Mouse (Mus musculus) intestine, embryonic 16.5 days (tissue): ENCODE measurements at regions not wholly inside any gene's neighbourhood (a gene's known extent, or its start where the extent isn't known, plus 50 kb on each side); places are given as distances from the start of the nearest gene placed in this dataset.

Experiments
- ATAC-seq: fragments of 200-750 bp; cut with Nextera tagmentation; 2 replicates; pipeline ENCODE4 v1.8.0; 2017; ENCODE audit warnings: moderate TSS enrichment, moderate library complexity
- H3K27ac ChIP-seq: fragments of 300-500 bp; sonication (generic); 2 replicates; pipeline ENCODE4 v1.5.1; 2014; ENCODE audit warnings: mild to moderate bottlenecking, low read length
- H3K27me3 ChIP-seq: fragments of 300-500 bp; sonication (generic); replicated peaks from 2 replicates; pipeline ENCODE4 v1.6.1; 2014; ENCODE audit warnings: low read length, control low read depth, mixed read lengths; ENCODE audit not compliant: control insufficient read depth, insufficient read depth
- H3K36me3 ChIP-seq: fragments of 300-500 bp; sonication (generic); 2 replicates; pipeline ENCODE4 v1.6.1; 2014; ENCODE audit warnings: low read length, control low read depth; ENCODE audit not compliant: control insufficient read depth, insufficient read depth
- H3K4me1 ChIP-seq: fragments of 300-500 bp; sonication (generic); 2 replicates; pipeline ENCODE4 v1.6.1; 2014; ENCODE audit warnings: low read length, control low read depth, mixed read lengths; ENCODE audit not compliant: control insufficient read depth, insufficient read depth
- H3K4me2 ChIP-seq: fragments of 300-500 bp; sonication (generic); 2 replicates; pipeline ENCODE4 v1.6.1; 2014; ENCODE audit warnings: low read depth, low read length, control low read depth
- H3K4me3 ChIP-seq: fragments of 300-500 bp; sonication (generic); 2 replicates; pipeline ENCODE4 v1.5.1; 2014; ENCODE audit warnings: mild to moderate bottlenecking, low read length
- H3K9ac ChIP-seq: fragments of 300-500 bp; sonication (generic); 2 replicates; pipeline ENCODE4 v1.6.1; 2014; ENCODE audit warnings: low read depth, low read length
- H3K9me3 ChIP-seq: fragments of 300-500 bp; sonication (generic); 2 replicates; pipeline ENCODE4 v1.6.1; 2016; ENCODE audit warnings: low read length, control low read depth; ENCODE audit not compliant: control insufficient read depth
- WGBS: fragments of 180-500 bp; shearing (Covaris S2); extraction: QIAGEN DNeasy Blood & Tissue Kit; methylation state at CpG from one replicate; pipeline ENCODE4 v1.1.7; 2014; 5-methylcytosine and 5-hydroxymethylcytosine counted together

DNA sequence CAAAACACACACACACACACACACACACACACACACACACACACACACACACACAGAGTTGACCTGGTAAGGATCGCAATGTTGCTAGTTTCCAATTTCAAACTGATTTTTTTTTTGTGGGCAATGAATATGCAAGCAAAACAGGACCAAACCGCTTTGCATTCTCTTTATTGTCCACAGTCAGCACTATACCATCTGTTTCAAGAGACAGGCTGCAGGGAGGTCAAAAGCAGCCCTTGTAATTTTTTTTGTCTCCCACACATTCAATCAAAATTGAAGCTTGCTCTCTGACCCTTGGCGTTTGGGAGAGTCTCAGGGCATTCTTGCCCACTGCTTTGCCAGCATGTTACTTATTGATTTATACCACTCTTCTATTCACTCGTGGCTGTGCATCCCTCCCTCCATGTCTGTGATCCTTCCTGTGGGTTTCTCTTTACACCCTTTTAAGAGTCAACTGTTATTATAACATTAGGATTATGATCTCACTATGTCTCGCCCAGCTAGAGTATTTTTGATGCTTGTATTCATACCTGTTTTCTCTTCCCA is 110.1 kb downstream of the S1pr1 start:
- ATAC-seq = no peak
- Histone ChIP-seq H3K4me3 (no peak overlapping the region), H3K9me3 (no peaks in the 10 kb centered on the region), H3K27me3 (no peaks in the 10 kb centered on the region), H3K9ac (no peak overlapping the region), H3K4me1 (no peaks in the 10 kb centered on the region), H3K36me3 (no peaks in the 10 kb centered on the region), H3K27ac (no peak overlapping the region), H3K4me2 (no peak overlapping the region)
- WGBS = 63% methylated on average over 5 of the region's 5 CpGs

DNA sequence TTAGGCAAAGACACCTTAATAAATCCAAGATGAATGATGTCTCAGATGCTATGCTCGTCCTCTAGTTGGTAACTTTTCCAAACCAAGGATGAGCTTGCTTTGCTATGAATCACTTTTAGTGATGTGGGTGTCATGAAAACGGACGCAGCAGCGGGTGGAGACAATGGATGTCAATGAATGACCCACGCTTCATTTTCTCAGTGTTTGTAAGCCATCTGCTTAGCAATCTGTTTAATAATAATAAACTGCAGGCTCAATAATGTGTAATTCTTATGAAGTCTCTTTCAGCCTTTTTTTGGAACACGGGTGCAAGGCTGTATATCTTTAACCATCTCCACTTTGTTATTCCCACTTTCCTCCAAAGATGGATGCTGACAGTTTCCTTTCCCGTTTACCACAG is 110.6 kb downstream of the S1pr1 start:
- Histone ChIP-seq H3K4me1 (no peaks in the 10 kb centered on the region), H3K27me3 (no peaks in the 10 kb centered on the region), H3K9ac (no peak overlapping the region), H3K9me3 (no peaks in the 10 kb centered on the region), H3K4me3 (no peak overlapping the region), H3K27ac (no peak overlapping the region), H3K4me2 (no peak overlapping the region), H3K36me3 (no peaks in the 10 kb centered on the region)
- 70% methylated on average over 7 of the region's 7 CpGs for WGBS
- no peak for ATAC-seq

DNA sequence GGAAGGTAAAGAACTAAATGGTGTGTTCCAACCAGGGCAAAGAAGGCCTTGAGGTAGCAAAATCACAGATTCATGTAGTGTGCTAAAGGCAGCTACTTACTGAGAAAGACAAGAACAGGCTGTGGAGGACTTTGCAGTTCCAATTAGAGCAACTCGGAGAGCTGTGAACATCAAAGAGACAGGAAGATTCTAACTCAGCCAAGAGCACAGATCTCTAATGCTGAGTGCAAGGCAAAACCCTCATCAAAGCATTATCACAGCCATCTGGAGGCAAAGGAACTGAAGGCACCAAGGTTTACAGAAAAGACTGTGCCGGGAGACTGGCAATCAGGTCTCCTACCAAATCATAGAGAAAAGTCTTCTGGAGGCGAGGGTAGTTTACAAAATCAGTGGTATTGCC is 111.1 kb downstream of the S1pr1 start:
- Histone ChIP-seq H3K9ac (no peak overlapping the region), H3K36me3 (no peaks in the 10 kb centered on the region), H3K4me3 (no peak overlapping the region), H3K4me1 (no peaks in the 10 kb centered on the region), H3K27me3 (no peaks in the 10 kb centered on the region), H3K4me2 (no peak overlapping the region), H3K9me3 (no peaks in the 10 kb centered on the region), H3K27ac (no peak overlapping the region)
- 76% methylated on average over 3 of the region's 3 CpGs for WGBS
- no peak for ATAC-seq

DNA sequence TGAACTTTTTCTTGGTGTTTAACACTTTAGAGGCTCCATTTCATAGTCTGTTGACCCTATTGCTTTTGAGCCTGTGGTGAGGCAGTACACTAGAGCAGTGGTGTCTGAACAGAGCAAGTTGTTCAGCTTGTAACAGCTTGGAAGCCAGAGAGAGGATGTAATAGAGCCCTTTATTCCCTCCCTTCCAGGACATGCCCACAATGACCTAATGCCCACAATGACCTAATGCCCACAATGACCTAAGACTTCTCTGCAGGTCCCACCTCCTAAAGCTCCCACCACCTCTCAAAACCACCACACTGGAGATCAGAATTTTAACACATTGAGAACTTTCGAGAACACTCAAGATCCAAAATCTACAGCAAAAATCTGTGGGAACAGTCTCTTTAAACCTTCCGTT is 115.6 kb downstream of the S1pr1 start:
- H3K36me3 ChIP-seq = no peaks in the 10 kb centered on the region
- H3K9ac ChIP-seq = no peak overlapping the region
- WGBS = 93% methylated on average over 2 of the region's 2 CpGs
- no peak for ATAC-seq
- no peaks in the 10 kb centered on the region for H3K27me3 ChIP-seq
- no peak overlapping the region for H3K4me3 ChIP-seq
- no peaks in the 10 kb centered on the region for H3K9me3 ChIP-seq
- no peak overlapping the region for H3K27ac ChIP-seq
- no peak overlapping the region for H3K4me2 ChIP-seq
- no peaks in the 10 kb centered on the region for H3K4me1 ChIP-seq

DNA sequence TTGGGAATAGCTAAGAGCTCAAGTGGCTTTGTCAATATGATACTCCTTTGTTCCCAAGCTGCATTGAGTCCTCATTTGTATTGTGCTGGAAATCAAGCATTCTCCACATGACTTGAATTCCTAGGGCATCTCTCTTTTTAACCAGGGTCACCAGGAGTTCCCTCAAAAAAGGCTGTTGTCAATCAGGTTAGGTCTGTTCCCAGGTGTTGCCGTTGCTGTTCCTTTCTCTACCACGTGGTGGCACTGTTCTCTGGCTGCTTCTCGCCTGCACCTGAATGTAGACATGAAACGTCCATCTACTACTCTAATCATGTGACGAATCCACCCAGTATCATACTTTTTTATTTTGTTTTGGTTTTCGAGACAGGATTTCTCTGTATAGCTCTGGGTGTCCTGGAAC is 118.3 kb downstream of the S1pr1 start:
- Histone ChIP-seq H3K4me3 (no peak overlapping the region), H3K27ac (no peak overlapping the region), H3K9ac (no peak overlapping the region), H3K9me3 (no peaks in the 10 kb centered on the region), H3K36me3 (no peaks in the 10 kb centered on the region), H3K27me3 (no peaks in the 10 kb centered on the region), H3K4me1 (no peaks in the 10 kb centered on the region), H3K4me2 (no peak overlapping the region)
- WGBS = 32% methylated on average over 6 of the region's 6 CpGs
- ATAC-seq = 0 out of 2 replicates have a peak, but pooled peaks have one; percentile 46

DNA sequence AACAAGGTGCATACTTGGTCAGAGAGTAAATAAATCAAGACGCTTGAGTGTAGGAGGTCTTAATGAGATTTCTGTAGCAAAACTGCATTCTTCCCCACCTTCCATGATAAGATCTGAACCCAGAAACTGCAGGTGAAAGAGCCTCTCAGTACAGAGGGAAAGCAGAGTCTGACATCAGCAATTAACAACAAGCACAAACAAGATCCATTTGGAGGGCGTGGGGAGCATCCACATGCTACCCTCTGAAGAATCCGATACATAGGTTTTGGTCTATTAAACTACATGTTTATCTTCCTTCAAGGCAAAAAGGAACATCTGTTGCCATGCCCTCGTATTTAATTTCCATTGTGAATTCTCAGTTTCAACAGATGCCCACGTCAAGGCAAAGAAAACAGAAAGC is 124.2 kb downstream of the S1pr1 start:
- H3K36me3 ChIP-seq = no peaks in the 10 kb centered on the region
- ATAC-seq = no peak
- H3K9ac ChIP-seq = no peak overlapping the region
- H3K4me2 ChIP-seq = no peak overlapping the region
- no peaks in the 10 kb centered on the region for H3K9me3 ChIP-seq
- no peak overlapping the region for H3K4me3 ChIP-seq
- H3K27ac ChIP-seq = no peak overlapping the region
- 68% methylated on average over 5 of the region's 5 CpGs for WGBS
- no peaks in the 10 kb centered on the region for H3K4me1 ChIP-seq
- H3K27me3 ChIP-seq = no peaks in the 10 kb centered on the region

DNA sequence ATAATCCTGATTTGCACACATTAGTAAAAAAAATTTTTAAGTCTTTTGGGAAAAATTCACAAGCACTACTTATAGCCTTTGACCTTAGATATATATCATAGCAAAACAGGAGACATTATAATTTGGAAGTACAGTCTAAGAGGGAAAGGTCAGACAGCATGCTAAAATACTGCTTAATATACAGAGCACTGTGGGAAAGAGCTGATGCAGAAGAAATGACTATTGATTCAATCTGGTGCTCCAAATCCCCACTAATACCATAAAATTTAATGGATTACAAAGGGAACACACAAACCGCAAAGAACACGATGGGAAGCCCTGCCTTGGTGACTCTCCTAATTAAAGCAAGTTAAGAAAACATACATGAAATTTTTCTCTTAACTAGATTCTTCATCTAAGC is 126.3 kb downstream of the S1pr1 start:
- WGBS = 76% methylated on average over 2 of the region's 2 CpGs
- Histone ChIP-seq H3K4me1 (no peaks in the 10 kb centered on the region), H3K36me3 (no peaks in the 10 kb centered on the region), H3K4me2 (no peak overlapping the region), H3K9me3 (no peaks in the 10 kb centered on the region), H3K27me3 (no peaks in the 10 kb centered on the region), H3K4me3 (no peak overlapping the region), H3K9ac (no peak overlapping the region), H3K27ac (no peak overlapping the region)
- no peak for ATAC-seq

DNA sequence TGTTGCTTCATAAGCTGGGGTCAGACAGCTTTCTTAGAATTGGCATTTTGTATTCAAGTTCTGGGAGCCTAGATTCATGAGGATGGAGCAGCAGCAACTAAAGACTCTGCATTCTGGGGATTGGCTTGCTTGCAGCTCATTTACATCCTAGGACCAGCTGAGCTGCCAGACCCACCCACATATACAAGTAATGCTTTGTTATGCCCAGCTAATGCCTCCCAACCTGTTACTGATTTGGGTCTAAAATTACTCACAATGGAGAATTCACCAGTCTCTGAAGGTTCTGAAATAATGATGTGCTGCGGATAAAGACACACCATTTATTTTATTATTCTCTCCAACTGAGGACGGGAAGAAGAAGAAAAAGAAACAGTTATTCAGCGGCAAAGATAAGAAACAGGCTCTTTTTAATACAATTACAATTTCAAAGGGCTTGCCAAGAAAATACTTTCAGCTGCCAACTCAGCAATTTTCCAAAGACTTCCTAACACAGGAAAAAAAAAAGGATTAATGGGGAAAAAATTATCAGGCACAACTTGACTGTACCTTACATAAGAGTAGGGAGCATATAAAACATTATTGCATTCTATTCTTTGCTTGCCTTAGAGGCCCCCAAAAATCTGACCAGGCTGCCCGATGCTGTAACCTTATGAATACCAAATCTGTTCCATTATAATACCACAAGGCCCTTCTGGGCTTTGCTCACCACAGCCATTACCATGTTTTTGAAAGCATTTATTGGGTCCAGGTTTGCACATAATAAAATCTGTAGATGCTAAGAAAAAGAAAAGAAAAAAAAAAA is 134.5 kb downstream of the S1pr1 start:
- no peaks in the 10 kb centered on the region for H3K4me1 ChIP-seq
- no peak overlapping the region for H3K9ac ChIP-seq
- no peak overlapping the region for H3K4me2 ChIP-seq
- H3K9me3 ChIP-seq = no peaks in the 10 kb centered on the region
- H3K4me3 ChIP-seq = no peak overlapping the region
- H3K27me3 ChIP-seq = no peaks in the 10 kb centered on the region
- no peak for ATAC-seq
- no peak overlapping the region for H3K27ac ChIP-seq
- WGBS = 62% methylated on average over 4 of the region's 4 CpGs
- H3K36me3 ChIP-seq = no peaks in the 10 kb centered on the region

DNA sequence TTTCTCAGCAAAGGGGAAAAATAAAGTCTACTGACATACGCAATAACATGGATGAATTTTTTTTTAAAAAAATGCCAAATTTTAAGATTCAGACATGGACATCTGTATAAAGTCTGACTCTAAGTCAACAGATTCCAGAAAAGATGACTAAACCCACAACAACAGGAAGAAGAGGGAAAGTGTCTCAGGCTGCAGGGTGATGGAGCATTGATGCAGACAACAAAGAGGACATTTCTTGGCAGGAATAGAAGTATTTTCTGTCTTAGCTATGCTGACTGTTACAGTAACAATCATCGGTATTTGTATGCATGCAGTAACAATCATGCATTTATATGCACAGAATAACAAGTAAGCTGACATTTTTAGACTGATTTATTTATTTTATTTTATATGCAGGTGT is 139.5 kb downstream of the S1pr1 start:
- H3K9ac ChIP-seq = no peak overlapping the region
- no peak overlapping the region for H3K4me3 ChIP-seq
- no peak for ATAC-seq
- 84% methylated on average over 2 of the region's 2 CpGs for WGBS
- H3K4me1 ChIP-seq = no peaks in the 10 kb centered on the region
- no peaks in the 10 kb centered on the region for H3K27me3 ChIP-seq
- no peak overlapping the region for H3K27ac ChIP-seq
- H3K4me2 ChIP-seq = no peak overlapping the region
- no peaks in the 10 kb centered on the region for H3K36me3 ChIP-seq
- no peaks in the 10 kb centered on the region for H3K9me3 ChIP-seq

DNA sequence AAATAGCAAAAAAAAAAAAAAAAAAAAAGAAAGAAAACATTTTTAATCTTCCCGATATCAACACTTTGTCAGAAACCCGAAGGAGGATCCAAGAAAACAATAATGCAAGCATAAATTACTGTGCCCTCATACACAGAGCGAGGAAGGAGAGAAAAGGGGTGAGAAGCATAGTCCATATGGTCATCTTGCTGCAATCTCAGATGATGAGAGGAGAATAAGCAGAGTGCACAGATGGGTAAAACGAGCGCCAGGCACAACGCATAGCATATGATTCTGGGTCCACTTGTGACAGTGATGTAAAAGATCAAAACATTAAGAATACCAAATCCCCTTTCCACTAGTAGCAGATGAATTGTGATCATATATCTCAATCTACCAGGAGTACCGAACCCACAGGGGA is 152.1 kb downstream of the S1pr1 start:
- H3K9ac ChIP-seq = no peak overlapping the region
- H3K4me2 ChIP-seq = no peak overlapping the region
- no peaks in the 10 kb centered on the region for H3K36me3 ChIP-seq
- WGBS = 85% methylated on average over 7 of the region's 7 CpGs
- H3K4me3 ChIP-seq = no peak overlapping the region
- ATAC-seq = no peak
- H3K4me1 ChIP-seq = no peaks in the 10 kb centered on the region
- H3K27me3 ChIP-seq = no peaks in the 10 kb centered on the region
- H3K27ac ChIP-seq = no peak overlapping the region
- no peaks in the 10 kb centered on the region for H3K9me3 ChIP-seq
